Mouse (Mus musculus) neutrophil, adult 83 days (primary cell): ENCODE results near the gene Txnl4b. TPM values are rescaled to one million over a fixed set of nuclear protein-coding genes. Genes with fewer than 3 reads are reported as not detected.

Source experiments
- total RNA-seq, 2 experiments: library from RNA; stranded (reverse); gene quantifications; one replicate each; pipeline ENCODE4 v1.2.4; 2023

Gene Txnl4b
- 10 to 100 TPM; 10.3 to 14.0 TPM for total RNA-seq

GRCm38 (mm10) chr8:109565498-109566333, at the start of gene Txnl4b, which contains the start of gene Dhx38:
Txnl4b (plus strand) TSS chr8:109565892.
Dhx38 (minus strand) TSS chr8:109565861.

GRCm38 (mm10) chr8:109578900-109579301, 13.2 kb downstream of the Txnl4b start, which contains the start of gene Hp:
Hp (minus strand) TSS chr8:109579172.

GRCm38 (mm10) chr8:109608271-109609152, 42.8 kb downstream of the Txnl4b start, which contains the start of gene Dhodh:
Dhodh (minus strand) TSS chr8:109608673.

GRCm38 (mm10) chr8:109614243-109615210, 48.8 kb downstream of the Txnl4b start, which contains the start of gene Pkd1l3:
Pkd1l3 (plus strand) TSS chr8:109614517.

Other genes starting within 250 kb of the Txnl4b start
- not detected for gene Pmfbp1, start 71.9 kb upstream of the Txnl4b start, total RNA-seq
- 10 to 100 TPM; 60.8 to 62.8 TPM for gene Dhx38, start within 50 bp of the Txnl4b start, total RNA-seq
- gene Hp, start 13.3 kb downstream of the Txnl4b start, total RNA-seq: 1,000 to 10,000 TPM in 1 of 2 experiments, 100 to 1,000 TPM in 1; 961 to 1,018 TPM
- 1 to 10 TPM; 5.4 to 9.0 TPM for gene Dhodh, start 42.8 kb downstream of the Txnl4b start, total RNA-seq
- gene Pkd1l3, start 48.6 kb downstream of the Txnl4b start, total RNA-seq: under 1 TPM in 1 of 2 experiments, not detected in 1; 0.22 TPM
- 10 to 100 TPM; 75.5 to 86.4 TPM for gene Ist1, start 127.4 kb downstream of the Txnl4b start, total RNA-seq
- gene Zfp821, start 139.7 kb downstream of the Txnl4b start, total RNA-seq: 10 to 100 TPM; 12.6 to 14.3 TPM
- gene Atxn1l, start 171.8 kb downstream of the Txnl4b start, total RNA-seq: 10 to 100 TPM; 28.8 to 30.4 TPM
- 10 to 100 TPM; 73.2 to 79.5 TPM for gene Ap1g1, start 212.7 kb downstream of the Txnl4b start, total RNA-seq